Mouse (Mus musculus) neutrophil, adult 59 days (primary cell): Measurements from ENCODE around the gene Vmn1r68. TPM values are rescaled to one million over a fixed set of nuclear protein-coding genes. Genes with fewer than 3 reads are reported as not detected.

Experiments used
- total RNA-seq, 2 experiments: library from RNA; stranded (reverse); gene quantifications; 1 replicate in 1 of 2; 2 replicates in 1 of 2; pipeline ENCODE4 v1.2.4; 2023

The Vmn1r68 gene
- not detected for total RNA-seq

DNA sequence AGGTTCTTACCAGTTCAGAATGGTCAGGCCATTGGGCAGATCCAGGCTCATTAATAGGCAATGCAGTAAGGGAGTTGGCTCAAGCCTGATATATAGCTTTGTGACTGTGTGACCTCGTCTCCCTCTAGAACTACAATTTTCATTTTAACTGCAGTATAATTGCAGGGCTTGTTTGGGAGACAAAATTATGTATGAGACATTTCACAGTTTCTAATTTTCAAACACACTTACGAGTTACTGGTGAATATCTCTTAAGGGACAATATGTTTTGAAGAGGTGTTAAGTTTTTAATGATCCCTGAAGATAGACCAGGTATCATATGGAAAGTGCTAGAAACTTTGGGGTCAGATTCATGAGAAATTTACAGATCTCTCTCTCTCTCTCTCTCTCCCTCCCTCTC, at the start of gene Vmn1r68:
Gene Vmn1r68, minus strand, starts transcription at position 101 of the 400 bp plus-strand sequence.

DNA sequence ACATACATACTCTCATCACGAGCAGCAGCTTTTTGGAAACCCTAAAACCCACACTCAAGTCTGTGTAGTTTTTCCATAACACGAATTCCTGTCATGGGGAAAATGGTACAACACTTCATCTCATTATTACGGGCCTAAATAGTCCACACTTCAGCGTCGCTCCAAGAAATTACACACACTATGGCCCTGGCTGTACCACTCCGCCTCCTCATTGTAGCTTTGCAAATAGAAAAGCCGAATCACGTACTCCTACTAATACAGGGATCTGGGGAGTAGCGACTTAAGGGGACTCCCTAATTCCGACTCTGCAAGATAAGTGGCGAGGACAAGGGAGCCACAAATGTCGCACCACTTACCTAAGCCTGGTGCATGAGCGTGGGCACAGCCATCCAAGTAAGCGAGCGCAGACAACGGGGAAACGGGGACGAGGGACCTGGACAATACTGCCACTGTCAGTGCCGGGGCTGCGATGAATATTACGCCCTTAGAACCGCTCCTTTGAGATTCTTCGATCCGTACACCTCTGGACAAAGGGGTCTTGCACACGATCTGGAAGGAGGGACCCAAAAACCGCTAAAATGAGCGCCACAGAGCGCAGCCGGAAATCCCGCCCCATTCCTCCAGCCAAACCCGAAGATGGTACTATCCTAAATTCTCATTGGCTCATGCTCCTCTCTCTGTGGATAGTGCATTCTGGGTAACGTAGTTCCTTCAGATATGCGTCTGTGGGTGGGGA, 63.3 kb downstream of the Vmn1r68 start, which contains the start of gene Zik1:
Gene Zik1, minus strand, starts transcription at position 609 of the 736 bp plus-strand sequence.

Other genes with a start within 250 kb of the Vmn1r68 start
- gene Vmn1r67, start 115.2 kb downstream of the Vmn1r68 start, total RNA-seq = not detected
- gene Zik1, start 63.1 kb downstream of the Vmn1r68 start, total RNA-seq = under 1 TPM; 0.31 to 0.49 TPM
- gene Vmn1r69, start 55.2 kb upstream of the Vmn1r68 start, total RNA-seq = not detected
- gene Vmn1r70, start 73.0 kb upstream of the Vmn1r68 start, total RNA-seq = not detected
- not detected for gene Nlrp4b, start 129.3 kb upstream of the Vmn1r68 start, total RNA-seq
- not detected for gene Vmn1r71, start 195.9 kb upstream of the Vmn1r68 start, total RNA-seq